ENCODE assay signal across 8 mouse cellular contexts in genomic region chr10:77522021-77522731, GRCm38 (mm10). TPM values are rescaled to one million over a fixed set of nuclear protein-coding genes. Genes with fewer than 3 reads are reported as not detected.
DNase-seq lines count a peak whose midpoint lies in the region; ATAC-seq and TF ChIP-seq lines count a peak whose summit lies in the region.

No protein-coding gene starts in this region.

- DNase-seq in embryo, embryonic 10.5 days (ENCODE audit: low spot score), result peak; percentile 36
- DNase-seq in embryo, embryonic 10 days (ENCODE audit: low spot score), result no peak
- DNase-seq in G1E (ENCODE audit: low spot score), result no peak
- no peak for DNase-seq in liver, postnatal 0 days
- peak; percentile 29 for DNase-seq in splenic B cell, adult 2 months (ENCODE audit: low read depth, low spot score)
- no peak for DNase-seq in left cerebral cortex, postnatal 10 days (ENCODE audit: extremely low spot score in 1 of 2, low spot score in 2 of 2)
- no peak for DNase-seq in c-Kit-positive CD71-positive TER-119-positive erythroid progenitor cells, embryonic 14.5 days (ENCODE audit: low spot score)

- peaks cover 2% of the 10 kb centered on the region for H3K36me3 ChIP-seq in G1E (replicated peaks)
- H3K36me3 ChIP-seq in heart, embryonic 16.5 days (ENCODE audit: control insufficient read depth, insufficient read depth), result no peaks in the 10 kb centered on the region
- H3K36me3 ChIP-seq in liver, postnatal 0 days (replicated peaks; ENCODE audit: insufficient read depth, low read length), result no peaks in the 10 kb centered on the region
- no peaks in the 10 kb centered on the region for H3K36me3 ChIP-seq in splenic B cell, adult 2 months (ENCODE audit: control insufficient read depth, insufficient read depth, low read length, poor library complexity, severe bottlenecking)

- peak overlapping the region; percentile 45; the same call in 1 of the 2 replicates for H3K9ac ChIP-seq in heart, embryonic 16.5 days (ENCODE audit: low read length)
- no peak overlapping the region; the same call in 1 of the 2 replicates for H3K9ac ChIP-seq in liver, postnatal 0 days (replicated peaks)

- H3K4me3 ChIP-seq in G1E (ENCODE audit: low read depth, low read length), result peak overlapping the region; percentile 42; the same call in 1 of the 2 replicates
- H3K4me3 ChIP-seq in heart, embryonic 16.5 days (ENCODE audit: low read length), result peak overlapping the region; percentile 35
- peak overlapping the region; percentile 36 for H3K4me3 ChIP-seq in liver, postnatal 0 days (ENCODE audit: low read depth, low read length)

- ATAC-seq in G1E (ENCODE audit: extremely low read depth, insufficient number of reproducible peaks, low FRiP score, poor library complexity, severe bottlenecking), result no peak
- ATAC-seq in heart, embryonic 16.5 days (replicated peaks; ENCODE audit: extremely low read depth, insufficient read depth, low FRiP score), result peak; percentile 39
- ATAC-seq in liver, postnatal 0 days, result peak; percentile 29; the same call in 1 of the 2 replicates

- H3K4me2 ChIP-seq in heart, embryonic 16.5 days (ENCODE audit: low read depth, low read length), result peak overlapping the region; percentile 63
- H3K4me2 ChIP-seq in liver, postnatal 0 days (ENCODE audit: low read depth, low read length), result peak overlapping the region; percentile 69

- TF ChIP-seq EP300 in liver, postnatal 0 days (IDR thresholded peaks at IDR 0.05; ENCODE audit: low read depth), result no peak

- no peak for TF ChIP-seq CTCF in G1E (IDR thresholded peaks at IDR 0.05; ENCODE audit: low read depth, low read length)
- no peak for TF ChIP-seq CTCF in liver, postnatal 0 days (IDR thresholded peaks at IDR 0.05; ENCODE audit: low read depth)

- intact Hi-C loops in left cerebral cortex, postnatal 10 days (cut with DNase I), result loop anchor here (10.0 kb wide), 1 partner anchor 363 kb away; no protein-coding TSS in a partner anchor

- H3K27ac ChIP-seq in heart, embryonic 16.5 days (ENCODE audit: low read length), result peak overlapping the region; percentile 29; the same call in 1 of the 2 replicates
- H3K27ac ChIP-seq in liver, postnatal 0 days (ENCODE audit: low read depth), result peak overlapping the region; percentile 84

- WGBS in heart, embryonic 16.5 days, result 17% methylated on average over 18 of the region's 18 CpGs
- WGBS in liver, postnatal 0 days (ENCODE audit: insufficient replicate concordance), result 15% methylated on average over 18 of the region's 18 CpGs

- H3K4me1 ChIP-seq in G1E (ENCODE audit: insufficient read depth, low read depth, low read length), result peaks cover 63% of the 10 kb centered on the region
- H3K4me1 ChIP-seq in heart, embryonic 16.5 days (ENCODE audit: control insufficient read depth, insufficient read depth, low read length), result no peaks in the 10 kb centered on the region; the same call in 1 of the 2 replicates
- peaks cover 9% of the 10 kb centered on the region for H3K4me1 ChIP-seq in liver, postnatal 0 days (ENCODE audit: insufficient read depth)

- H3K27me3 ChIP-seq in G1E (ENCODE audit: insufficient read depth, low read length), result peaks cover 20% of the 10 kb centered on the region
- no peaks in the 10 kb centered on the region for H3K27me3 ChIP-seq in heart, embryonic 16.5 days (ENCODE audit: control insufficient read depth, insufficient read depth, low read length)
- H3K27me3 ChIP-seq in liver, postnatal 0 days (ENCODE audit: insufficient read depth, low read length), result no peaks in the 10 kb centered on the region
- no peaks in the 10 kb centered on the region for H3K27me3 ChIP-seq in splenic B cell, adult 2 months (ENCODE audit: control insufficient read depth, insufficient read depth, low read length, poor library complexity, severe bottlenecking)

- no peaks in the 10 kb centered on the region for H3K9me3 ChIP-seq in G1E (replicated peaks)
- no peaks in the 10 kb centered on the region for H3K9me3 ChIP-seq in heart, embryonic 16.5 days (replicated peaks; ENCODE audit: control insufficient read depth, low read length)
- H3K9me3 ChIP-seq in liver, postnatal 0 days (ENCODE audit: low read length), result no peaks in the 10 kb centered on the region

RNA-seq across cellular contexts. Expression of gene Fam207a, which starts 6.6 kb away (rescaled TPM):
- total RNA-seq in G1E (2014; fragmentation: Nextera tagmentation), result 13.0 and 14.5 TPM in 2 replicates
- total RNA-seq in G1E (2017), result 31.1 and 39.4 TPM in 2 replicates
- polyA plus RNA-seq in G1E (2012), result 122 and 191 TPM in 2 replicates
- polyA plus RNA-seq in heart, embryonic 16.5 days (2015; fragmentation: Nextera tagmentation; extraction: Ambion mirVana), result 23.2 and 24.5 TPM in 2 replicates
- polyA plus RNA-seq in liver, postnatal 0 days (2015; fragmentation: Nextera tagmentation; extraction: Ambion mirVana), result 14.8 and 15.5 TPM in 2 replicates
- 10 to 100 TPM; 31.2 to 32.0 TPM for total RNA-seq in left cerebral cortex, postnatal 10 days (2021)

RNA-seq across cellular contexts. Expression of gene Itgb2, which starts 7.9 kb away (rescaled TPM):
- total RNA-seq in G1E (2014; fragmentation: Nextera tagmentation) (39.6 and 51.8 TPM in 2 replicates), G1E (2017) (49.1 and 49.2 TPM in 2 replicates)
- 8.5 and 20.0 TPM in 2 replicates for polyA plus RNA-seq in G1E (2012)
- 4.7 and 8.7 TPM in 2 replicates for polyA plus RNA-seq in heart, embryonic 16.5 days (2015; fragmentation: Nextera tagmentation; extraction: Ambion mirVana)
- polyA plus RNA-seq in liver, postnatal 0 days (2015; fragmentation: Nextera tagmentation; extraction: Ambion mirVana), result 18.7 and 23.1 TPM in 2 replicates
- total RNA-seq in left cerebral cortex, postnatal 10 days (2021), result 1 to 10 TPM; 2.0 to 2.4 TPM

RNA-seq across cellular contexts. Expression of gene Pttg1ip, which starts 59.3 kb away (rescaled TPM):
- 133 and 140 TPM in 2 replicates for total RNA-seq in G1E (2014; fragmentation: Nextera tagmentation)
- total RNA-seq in G1E (2017), result 111 and 115 TPM in 2 replicates
- 106 and 128 TPM in 2 replicates for polyA plus RNA-seq in G1E (2012)
- polyA plus RNA-seq in heart, embryonic 16.5 days (2015; fragmentation: Nextera tagmentation; extraction: Ambion mirVana), result 127 and 132 TPM in 2 replicates
- 126 and 129 TPM in 2 replicates for polyA plus RNA-seq in liver, postnatal 0 days (2015; fragmentation: Nextera tagmentation; extraction: Ambion mirVana)
- total RNA-seq in left cerebral cortex, postnatal 10 days (2021), result 10 to 100 TPM; 59.2 to 66.9 TPM

Comparison
In these comparisons a context has a peak if more than half of its experiments do, and no peak if none do; other contexts are left out.
1. DNase-seq: peak in embryo, embryonic 10.5 days (single experiment) and splenic B cell, adult 2 months (single experiment); none in embryo, embryonic 10 days (single experiment), G1E (single experiment), liver, postnatal 0 days (single experiment), left cerebral cortex, postnatal 10 days (0 of 2) and c-Kit-positive CD71-positive TER-119-positive erythroid progenitor cells, embryonic 14.5 days (single experiment).
2. Peak in every context shown above with its lines, with median percentiles within 50 percentile points of each other: H3K4me3 ChIP-seq.